Mouse (Mus musculus) induced T-regulatory cell, adult 2 months (primary cell): ENCODE data around the gene Pigx.
"Not testable (repeated sequence)": the region's sequence is repeated elsewhere in the genome, so short reads cannot be mapped to it uniquely, and the experiment has no call there.

Experiments used
- DNase-seq: peaks from one replicate; pipeline ENCODE4 v3.0.0-alpha.2; 2012; ENCODE audit warnings: low read depth

The Pigx gene

DNA sequence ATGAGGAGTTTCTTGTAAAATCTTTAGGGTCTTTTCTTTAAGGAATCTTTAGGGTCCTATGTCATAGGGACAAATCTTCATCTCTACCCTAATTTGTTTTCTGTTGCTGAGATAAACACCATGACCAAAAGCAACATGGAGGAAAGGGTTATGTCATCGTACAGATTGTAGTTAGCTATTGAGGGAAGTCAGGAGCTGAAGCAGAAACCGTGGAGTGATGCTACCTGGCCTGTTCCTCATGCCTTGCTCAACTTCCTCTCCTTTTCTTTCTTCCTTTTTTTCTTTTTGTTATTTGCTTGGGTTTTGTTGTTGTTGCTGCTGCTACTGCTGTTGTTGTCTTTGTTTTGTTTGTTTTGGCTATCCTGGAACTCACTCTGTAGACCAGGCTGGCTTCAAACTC, 9.0 kb upstream of the Pigx start:
- peak; percentile 61 for DNase-seq

DNA sequence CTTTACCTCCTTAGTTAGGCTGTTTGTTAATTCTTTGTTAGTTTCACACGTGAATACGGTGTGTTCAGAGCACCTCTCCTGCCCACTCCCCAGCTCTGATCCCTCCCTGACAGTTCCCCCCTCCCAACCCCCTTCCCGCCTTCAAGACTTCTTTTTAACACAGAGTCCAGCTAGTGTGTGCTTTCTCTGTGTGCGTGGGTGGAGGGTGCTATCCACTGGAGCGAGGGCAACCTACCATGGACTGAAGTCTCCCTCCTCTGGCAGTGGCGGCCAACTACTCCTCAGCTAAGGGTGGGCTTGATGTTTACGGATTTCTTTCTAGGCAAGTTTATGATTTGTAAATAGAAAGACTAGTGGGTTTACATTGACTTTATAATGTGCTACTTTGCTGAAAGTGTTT, 8.6 kb upstream of the Pigx start:
- peak; percentile 79 for DNase-seq

DNA sequence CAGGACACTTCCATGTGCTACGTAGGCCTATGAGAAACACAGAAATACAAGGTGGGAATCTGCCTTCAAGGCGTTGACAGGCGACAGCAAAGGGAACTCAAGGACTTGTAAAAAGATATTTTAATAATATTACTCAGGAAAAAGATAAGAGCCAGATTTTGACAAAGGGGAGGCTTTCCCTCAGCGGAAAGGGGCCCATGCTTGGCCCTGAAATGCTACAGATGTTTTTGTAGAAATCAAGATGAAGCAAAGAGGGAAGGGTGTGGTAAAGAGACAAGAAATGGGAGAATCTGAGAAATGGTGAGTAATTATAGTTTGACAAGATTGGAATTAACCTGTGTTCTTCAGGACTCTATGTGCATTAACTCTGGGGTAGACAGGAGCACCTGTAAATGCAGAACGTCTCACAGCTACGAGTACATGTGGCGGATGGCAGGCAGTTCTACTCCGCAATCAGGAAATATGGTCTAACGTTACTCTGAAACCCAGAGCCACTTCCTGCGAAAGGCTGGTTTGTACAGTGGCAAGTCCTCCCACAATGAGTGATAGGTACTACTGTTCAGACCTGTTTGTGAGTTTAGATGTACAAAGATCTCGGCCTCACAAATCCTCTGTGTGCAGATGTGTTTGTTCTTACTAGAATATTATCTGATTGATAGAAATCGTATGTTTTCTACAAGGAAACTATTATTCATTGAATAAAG, 8.0 kb upstream of the Pigx start:
- DNase-seq = peak; percentile 90

GRCm38 (mm10) chr16:32105698-32106097, 6.2 kb upstream of the Pigx start:
- DNase-seq = peak; percentile 59

DNA sequence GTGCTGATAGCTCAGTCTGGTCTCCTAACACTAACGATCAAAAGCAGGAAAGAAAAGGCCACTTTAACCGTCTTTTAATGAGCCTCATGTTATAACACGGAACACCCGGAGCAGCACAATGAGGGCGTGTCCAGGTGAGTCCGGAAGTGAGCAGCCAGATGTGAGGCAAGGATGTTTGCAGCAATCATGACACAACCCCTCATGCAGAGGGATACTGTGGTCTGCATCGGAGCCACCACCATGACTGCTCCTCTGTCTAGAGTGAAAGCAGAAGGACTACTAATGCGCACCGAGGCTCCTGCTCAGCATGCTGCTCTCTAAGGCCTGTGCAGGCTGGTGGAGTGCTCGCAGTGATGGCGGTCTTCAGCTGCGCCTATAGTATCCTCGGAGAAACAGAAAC, 2.8 kb upstream of the Pigx start:
- DNase-seq = peak; percentile 43

DNA sequence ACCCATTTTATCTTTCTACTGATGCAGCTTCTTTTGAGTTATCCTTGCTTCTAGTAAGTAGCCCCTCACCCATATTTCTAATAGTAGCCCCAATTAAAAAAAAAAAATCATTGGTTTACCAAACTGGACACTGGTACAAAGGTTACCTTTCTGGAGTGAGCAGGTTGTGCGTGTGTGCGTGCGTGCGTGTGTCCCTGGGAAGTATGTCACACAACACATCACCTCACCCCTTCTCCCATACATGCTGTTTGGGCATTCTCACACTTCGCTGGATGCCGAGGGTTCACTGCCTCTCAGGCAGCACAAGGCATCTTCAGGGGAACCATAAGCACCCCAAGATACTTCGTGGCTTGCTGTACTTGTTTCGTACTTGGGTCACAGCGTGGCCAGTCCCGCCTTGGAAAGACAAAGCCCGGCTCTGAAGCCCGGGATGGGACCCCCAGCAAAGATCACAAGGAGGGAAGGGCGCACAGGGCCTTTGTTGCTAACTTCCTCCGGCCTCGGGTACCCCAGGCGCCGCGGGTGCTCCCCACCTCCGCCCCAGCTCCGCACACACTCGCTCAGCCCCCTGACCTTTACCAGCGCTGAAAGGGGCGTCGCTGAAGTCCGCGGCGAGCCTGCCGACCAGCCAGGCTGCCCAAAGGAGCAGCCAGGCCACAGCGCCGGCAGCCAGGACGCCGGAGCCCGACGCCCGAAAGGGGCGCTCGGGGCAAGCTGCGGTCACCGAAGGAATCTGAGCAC, 473 bp downstream of the Pigx start:
- no peak for DNase-seq

DNA sequence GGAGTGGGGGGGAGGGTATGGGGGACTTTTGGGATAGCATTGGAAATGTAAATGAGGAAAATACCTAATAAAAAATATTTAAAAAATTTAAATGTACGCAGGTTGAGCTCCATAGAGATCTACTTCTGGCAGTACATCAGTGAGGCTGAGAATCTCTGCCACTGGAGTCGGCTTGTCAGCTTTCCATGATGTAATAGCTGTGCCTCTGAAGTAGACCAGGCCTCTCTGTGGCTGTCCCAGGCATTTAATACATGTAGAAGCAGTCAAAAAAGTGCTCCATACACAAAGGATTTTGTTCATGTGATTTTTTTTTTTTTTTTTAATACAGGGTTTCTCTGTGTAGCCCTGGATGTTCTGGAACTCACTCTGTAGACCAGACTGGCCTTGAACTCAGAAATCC, 1.8 kb downstream of the Pigx start:
- peak; percentile 52 for DNase-seq

- no peak for DNase-seq
Observed at GRCm38 (mm10) chr16:32091466-32091865, 8.1 kb downstream of the Pigx start.

DNA sequence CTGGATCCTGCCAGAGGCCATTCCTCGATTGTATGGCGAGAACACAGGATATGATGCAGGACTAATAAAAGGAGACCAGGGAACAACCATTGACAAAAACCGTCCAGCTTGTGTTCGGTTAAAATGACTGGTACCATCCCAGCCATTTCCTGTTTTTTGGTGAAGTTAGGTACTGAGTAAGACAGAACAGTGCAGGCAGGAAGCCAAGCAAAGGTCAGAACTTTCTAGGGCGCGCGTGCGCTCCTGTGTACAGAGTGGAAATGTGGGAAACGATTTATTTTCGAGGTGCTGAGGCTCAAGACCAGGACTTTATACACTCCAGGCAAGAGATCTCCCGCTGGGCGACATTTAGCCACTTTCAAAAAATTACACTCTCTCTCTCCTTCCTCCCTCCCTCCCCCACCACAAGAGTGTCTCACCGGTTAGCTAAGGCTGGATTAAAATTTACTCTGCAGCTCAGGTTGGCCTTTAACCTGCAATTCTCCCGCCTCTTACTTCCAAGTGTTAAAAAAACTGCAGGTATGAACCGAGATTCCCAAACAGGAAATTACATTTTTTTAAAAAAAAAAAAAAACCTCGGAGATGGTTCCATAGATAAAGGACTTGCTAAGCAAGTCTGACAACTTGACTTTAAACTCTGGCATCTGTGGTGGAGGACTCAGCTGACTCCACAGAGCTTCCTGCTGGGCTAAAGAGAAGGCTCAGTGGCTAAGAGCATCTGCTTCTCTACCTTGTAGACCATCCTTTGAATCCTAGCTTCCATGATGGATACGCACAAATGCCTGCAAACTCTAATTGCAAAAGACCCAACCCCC, 11.7 kb downstream of the Pigx start:
- peak; percentile 85 for DNase-seq

GRCm38 (mm10) chr16:32078991-32079511, 20.5 kb downstream of the Pigx start, which contains the start of gene Pak2:
Gene Pak2 (minus strand): TSS chr16:32079342.
- peak; percentile 92 for DNase-seq

GRCm38 (mm10) chr16:32078408-32078990, 21.0 kb downstream of the Pigx start:
- DNase-seq = peak; percentile 69

- DNase-seq = peak; percentile 80
Observed at GRCm38 (mm10) chr16:32077648-32078407, 21.7 kb downstream of the Pigx start.

DNA sequence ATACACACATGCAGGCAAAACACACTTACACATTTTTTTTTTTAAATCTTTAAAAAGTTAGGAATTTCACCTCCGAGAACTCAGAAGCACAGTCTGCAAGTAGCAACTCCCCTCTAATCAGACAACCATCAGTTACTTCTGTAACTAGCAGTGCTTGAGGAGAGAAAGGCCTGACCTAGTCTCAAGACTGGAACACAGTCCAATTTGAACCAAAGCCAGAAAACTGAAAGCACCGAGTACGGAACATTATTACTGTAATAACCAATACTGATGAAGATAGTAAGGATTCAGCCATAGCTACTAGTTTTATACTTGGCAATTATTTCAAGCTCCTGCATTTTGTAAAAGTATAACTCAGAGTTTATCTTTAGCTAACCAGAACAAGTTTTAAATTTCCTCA, 23.1 kb downstream of the Pigx start:
- DNase-seq = no peak

DNA sequence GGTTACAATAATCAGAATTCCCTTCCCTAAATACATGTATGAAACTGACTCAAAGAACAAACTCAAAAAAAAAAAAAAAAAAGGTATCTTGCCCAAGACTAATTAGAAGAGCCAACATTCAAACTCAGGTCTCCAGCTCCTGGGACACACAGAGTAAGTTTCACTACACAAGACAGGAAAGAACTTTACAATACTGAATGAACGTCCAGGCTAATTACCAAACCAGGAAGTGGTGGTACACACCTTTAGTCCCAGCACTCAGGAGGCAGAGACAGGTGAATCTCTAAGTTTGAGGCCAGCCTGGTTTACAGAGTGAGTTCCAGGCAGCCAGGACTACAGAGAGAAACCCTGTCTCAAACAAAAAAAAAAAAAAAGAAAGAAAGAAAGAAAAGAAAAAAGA, 23.8 kb downstream of the Pigx start:
- peak; percentile 57 for DNase-seq

DNA sequence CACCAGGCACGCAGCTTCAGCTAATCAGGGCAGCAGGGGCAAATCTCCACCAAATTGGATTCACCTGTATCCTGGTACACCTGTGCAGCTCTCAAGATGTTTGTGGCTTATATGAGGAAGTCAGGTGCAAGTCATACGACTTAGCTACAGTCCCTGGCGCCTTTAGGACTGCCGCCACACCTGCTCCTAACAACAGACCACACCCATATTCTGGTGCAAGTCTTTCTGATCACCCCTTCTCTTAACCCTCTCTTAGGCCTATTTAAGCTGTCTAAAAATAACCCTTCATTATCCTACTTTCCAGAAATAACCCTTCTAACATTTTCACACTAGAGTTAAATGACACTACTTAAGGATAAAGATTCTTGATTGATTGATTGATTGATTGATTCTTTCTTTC, 29.5 kb downstream of the Pigx start:
- DNase-seq = not testable (repeated sequence)

GRCm38 (mm10) chr16:32068389-32069300, 30.9 kb downstream of the Pigx start:
- peak; percentile 46 for DNase-seq

DNA sequence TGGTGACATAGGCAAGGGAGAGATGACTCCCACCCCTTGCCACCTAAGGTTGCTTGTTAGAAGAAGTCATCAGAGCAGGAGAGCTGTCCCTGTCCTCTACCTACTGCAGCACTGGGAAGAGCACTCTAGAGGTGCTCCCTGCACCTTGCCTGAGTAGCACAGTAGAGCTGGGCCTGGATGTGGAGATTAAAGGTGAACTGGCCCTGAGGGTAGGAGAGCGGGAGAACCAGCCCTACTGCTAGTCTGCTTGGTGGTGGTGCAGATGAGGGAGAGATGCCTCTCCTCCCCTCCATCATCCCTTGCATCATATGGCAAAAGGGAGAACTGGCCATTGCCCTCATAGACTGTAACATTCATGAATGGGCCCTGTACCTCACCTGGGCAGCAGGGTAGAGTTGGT, 32.6 kb downstream of the Pigx start:
- no peak for DNase-seq

DNA sequence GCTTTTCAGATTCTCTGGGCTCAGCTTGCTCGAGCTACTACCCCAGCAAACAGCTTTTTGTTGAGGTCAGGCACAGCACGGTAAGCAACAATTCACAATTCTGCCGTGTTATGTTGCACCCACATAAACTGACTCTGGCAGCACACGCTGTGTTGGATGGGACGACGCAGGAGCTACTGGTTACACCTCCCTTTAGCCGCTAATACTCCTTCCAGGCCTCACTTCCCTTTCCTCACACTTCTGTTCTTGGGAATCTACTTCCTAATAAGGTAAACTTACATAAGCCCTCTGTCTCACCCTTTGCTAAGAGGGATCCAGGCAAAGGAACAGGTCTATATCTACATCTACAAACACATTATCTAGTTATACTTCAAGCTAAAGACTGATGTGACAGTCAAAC, 35.6 kb downstream of the Pigx start:
- DNase-seq = no peak

- DNase-seq = peak; percentile 56
Observed at GRCm38 (mm10) chr16:32062226-32062625, 37.3 kb downstream of the Pigx start.

- DNase-seq = peak; percentile 64
Observed at GRCm38 (mm10) chr16:32059840-32060523, 39.6 kb downstream of the Pigx start.
